Mouse (Mus musculus): ENCODE measurements around the gene Zfp618. TPM values are rescaled to one million over a fixed set of nuclear protein-coding genes. Genes with fewer than 3 reads are reported as not detected.

Gene Zfp618
- polyA plus RNA-seq, 1 experiment: 1.5 TPM

GRCm38 (mm10) chr4:63038265-63038664 lies 72.9 kb downstream of the Zfp618 start:
- H3K4me1 ChIP-seq (ENCODE audit: control insufficient read depth, insufficient read depth, low read length): no peaks in the 10 kb centered on the region
- WGBS: 53% methylated on average over 2 of the region's 2 CpGs
- TF ChIP-seq POLR2A (IDR thresholded peaks at IDR 0.05; ENCODE audit: borderline replicate concordance, extremely low read depth, low read depth, low read length): no peak
- H3K4me3 ChIP-seq (replicated peaks; ENCODE audit: extremely low read depth, low read depth, low read length): no peak overlapping the region
- DNase-seq: no peak

- Histone ChIP-seq H3K4me3 (replicated peaks; ENCODE audit: extremely low read depth, low read depth, low read length) (no peak overlapping the region), H3K4me1 (ENCODE audit: control insufficient read depth, insufficient read depth, low read length) (no peaks in the 10 kb centered on the region)
- WGBS: 84% methylated on average over 10 of the region's 10 CpGs
- no peak for DNase-seq
- TF ChIP-seq POLR2A (IDR thresholded peaks at IDR 0.05; ENCODE audit: borderline replicate concordance, extremely low read depth, low read depth, low read length): no peak
- TF ChIP-seq CTCF (IDR thresholded peaks at IDR 0.05; ENCODE audit: insufficient read depth, low read length): no peak
These were observed 73.6 kb downstream of the Zfp618 start for GRCm38 (mm10) chr4:63038937-63039336.

- Histone ChIP-seq H3K4me3 (replicated peaks; ENCODE audit: extremely low read depth, low read depth, low read length) (no peak overlapping the region), H3K4me1 (ENCODE audit: control insufficient read depth, insufficient read depth, low read length) (peaks cover 3% of the 10 kb centered on the region)
- no peak for DNase-seq
- no peak for TF ChIP-seq CTCF (IDR thresholded peaks at IDR 0.05; ENCODE audit: insufficient read depth, low read length)
- 79% methylated on average over 3 of the region's 3 CpGs for WGBS
These were observed 83.2 kb downstream of the Zfp618 start for GRCm38 (mm10) chr4:63048606-63049005.

- DNase-seq: peak; percentile 1
- TF ChIP-seq POLR2A (IDR thresholded peaks at IDR 0.05; ENCODE audit: borderline replicate concordance, extremely low read depth, low read depth, low read length): no peak
- no peak for TF ChIP-seq CTCF (IDR thresholded peaks at IDR 0.05; ENCODE audit: insufficient read depth, low read length)
These were observed 84.4 kb downstream of the Zfp618 start for GRCm38 (mm10) chr4:63049596-63050318.

GRCm38 (mm10) chr4:63050319-63050676 lies 84.9 kb downstream of the Zfp618 start:
- WGBS: 39% methylated on average over 4 of the region's 4 CpGs
- Histone ChIP-seq H3K4me3 (replicated peaks; ENCODE audit: extremely low read depth, low read depth, low read length) (no peak overlapping the region), H3K4me1 (ENCODE audit: control insufficient read depth, insufficient read depth, low read length) (peaks cover 3% of the 10 kb centered on the region)
- no peak for TF ChIP-seq POLR2A (IDR thresholded peaks at IDR 0.05; ENCODE audit: borderline replicate concordance, extremely low read depth, low read depth, low read length)
- TF ChIP-seq CTCF (IDR thresholded peaks at IDR 0.05; ENCODE audit: insufficient read depth, low read length): no peak
- DNase-seq: peak; percentile 0

More at GRCm38 (mm10) chr4:63049596-63050318, 84.4 kb downstream of the Zfp618 start:
- H3K4me1 ChIP-seq (ENCODE audit: control insufficient read depth, insufficient read depth, low read length): peaks cover 3% of the 10 kb centered on the region
- H3K4me3 ChIP-seq (replicated peaks; ENCODE audit: extremely low read depth, low read depth, low read length): no peak overlapping the region

- DNase-seq: no peak
- Histone ChIP-seq H3K4me3 (replicated peaks; ENCODE audit: extremely low read depth, low read depth, low read length) (no peak overlapping the region), H3K4me1 (ENCODE audit: control insufficient read depth, insufficient read depth, low read length) (peaks cover 3% of the 10 kb centered on the region)
- no peak for TF ChIP-seq POLR2A (IDR thresholded peaks at IDR 0.05; ENCODE audit: borderline replicate concordance, extremely low read depth, low read depth, low read length)
- 64% methylated on average over 4 of the region's 4 CpGs for WGBS
These were observed 85.6 kb downstream of the Zfp618 start for GRCm38 (mm10) chr4:63050949-63051348.

- Histone ChIP-seq H3K4me1 (ENCODE audit: control insufficient read depth, insufficient read depth, low read length) (peaks cover 3% of the 10 kb centered on the region), H3K4me3 (replicated peaks; ENCODE audit: extremely low read depth, low read depth, low read length) (no peak overlapping the region)
- DNase-seq: no peak
- no peak for TF ChIP-seq POLR2A (IDR thresholded peaks at IDR 0.05; ENCODE audit: borderline replicate concordance, extremely low read depth, low read depth, low read length)
- no peak for TF ChIP-seq CTCF (IDR thresholded peaks at IDR 0.05; ENCODE audit: insufficient read depth, low read length)
- 42% methylated on average over 7 of the region's 7 CpGs for WGBS
These were observed 86.7 kb downstream of the Zfp618 start for GRCm38 (mm10) chr4:63051940-63052661.

GRCm38 (mm10) chr4:63052662-63053033 lies 87.3 kb downstream of the Zfp618 start:
- H3K4me1 ChIP-seq (ENCODE audit: control insufficient read depth, insufficient read depth, low read length): peaks cover 3% of the 10 kb centered on the region
- 47% methylated on average over 2 of the region's 2 CpGs for WGBS

GRCm38 (mm10) chr4:63055216-63055745 lies 89.9 kb downstream of the Zfp618 start:
- Histone ChIP-seq H3K4me3 (replicated peaks; ENCODE audit: extremely low read depth, low read depth, low read length) (no peak overlapping the region), H3K4me1 (ENCODE audit: control insufficient read depth, insufficient read depth, low read length) (peaks cover 3% of the 10 kb centered on the region)
- DNase-seq: no peak
- no peak for TF ChIP-seq CTCF (IDR thresholded peaks at IDR 0.05; ENCODE audit: insufficient read depth, low read length)
- no peak for TF ChIP-seq POLR2A (IDR thresholded peaks at IDR 0.05; ENCODE audit: borderline replicate concordance, extremely low read depth, low read depth, low read length)
- 77% methylated on average over 10 of the region's 10 CpGs for whole genome bisulfite sequencing

More at GRCm38 (mm10) chr4:63052662-63053033, 87.3 kb downstream of the Zfp618 start:
- H3K4me3 ChIP-seq (replicated peaks; ENCODE audit: extremely low read depth, low read depth, low read length): no peak overlapping the region
- TF ChIP-seq CTCF (IDR thresholded peaks at IDR 0.05; ENCODE audit: insufficient read depth, low read length) (no peak), POLR2A (IDR thresholded peaks at IDR 0.05; ENCODE audit: borderline replicate concordance, extremely low read depth, low read depth, low read length) (no peak)
- no peak for DNase-seq
